Mouse (Mus musculus) midbrain, embryonic 14.5 days (tissue): Measurements from ENCODE around the gene Macrod1. TPM values are rescaled to one million over a fixed set of nuclear protein-coding genes. Genes with fewer than 3 reads are reported as not detected.

Source experiments
- ATAC-seq: fragments of 200-750 bp; cut with Nextera tagmentation; 2 replicates; pipeline ENCODE4 v1.8.0; 2017; ENCODE audit warnings: moderate number of reproducible peaks, moderate library complexity; ENCODE audit not compliant: low FRiP score, low TSS enrichment
- DNase-seq: peaks from one replicate; pipeline ENCODE4 v3.0.0-alpha.2; 2015
- H3K27ac ChIP-seq: fragments of 300-500 bp; sonication (generic); replicated peaks from 2 replicates; pipeline ENCODE4 v1.5.1; 2014; ENCODE audit warnings: mild to moderate bottlenecking, low read depth, low read length, moderate library complexity
- H3K27me3 ChIP-seq: fragments of 300-500 bp; sonication (generic); 2 replicates; pipeline ENCODE4 v1.6.1; 2014; ENCODE audit warnings: low read length, control low read depth, mixed read lengths; ENCODE audit not compliant: control insufficient read depth, insufficient read depth
- H3K36me3 ChIP-seq: fragments of 300-500 bp; sonication (generic); 2 replicates; pipeline ENCODE4 v1.6.1; 2014; ENCODE audit warnings: low read length, control low read depth; ENCODE audit not compliant: control insufficient read depth, insufficient read depth
- H3K4me1 ChIP-seq: fragments of 300-500 bp; sonication (generic); 2 replicates; pipeline ENCODE4 v1.6.1; 2014; ENCODE audit warnings: mild to moderate bottlenecking, antibody characterized with exemption, low read length, control low read depth; ENCODE audit not compliant: control insufficient read depth, insufficient read depth
- H3K4me2 ChIP-seq: fragments of 300-500 bp; sonication (generic); 2 replicates; pipeline ENCODE4 v1.6.1; 2014; ENCODE audit warnings: mild to moderate bottlenecking, low read length, moderate library complexity
- H3K4me3 ChIP-seq: fragments of 300-500 bp; sonication (generic); replicated peaks from 2 replicates; pipeline ENCODE4 v1.5.1; 2014; ENCODE audit warnings: low read depth, low read length
- H3K9ac ChIP-seq: fragments of 300-500 bp; sonication (generic); replicated peaks from 2 replicates; pipeline ENCODE4 v1.6.1; 2014; ENCODE audit warnings: mild to moderate bottlenecking, low read length, moderate library complexity
- H3K9me3 ChIP-seq: fragments of 300-500 bp; sonication (generic); 2 replicates; pipeline ENCODE4 v1.6.1; 2016; ENCODE audit warnings: low read length, control low read depth, mixed read lengths; ENCODE audit not compliant: control insufficient read depth
- WGBS: fragments of 180-500 bp; shearing (Covaris S2); extraction: QIAGEN DNeasy Blood & Tissue Kit; methylation state at CpG from one replicate; pipeline ENCODE4 v1.1.7; 2014; 5-methylcytosine and 5-hydroxymethylcytosine counted together
- polyA plus RNA-seq: library from polyadenylated mRNA; unstranded; fragments of >200 nt; fragmentation: Nextera tagmentation; extraction: Ambion mirVana; gene quantifications from 2 replicates; pipeline ENCODE4 v1.2.1, GENCODE M21; 2014

Gene Macrod1
- 3.4 and 3.9 TPM in 2 replicates for polyA plus RNA-seq

DNA sequence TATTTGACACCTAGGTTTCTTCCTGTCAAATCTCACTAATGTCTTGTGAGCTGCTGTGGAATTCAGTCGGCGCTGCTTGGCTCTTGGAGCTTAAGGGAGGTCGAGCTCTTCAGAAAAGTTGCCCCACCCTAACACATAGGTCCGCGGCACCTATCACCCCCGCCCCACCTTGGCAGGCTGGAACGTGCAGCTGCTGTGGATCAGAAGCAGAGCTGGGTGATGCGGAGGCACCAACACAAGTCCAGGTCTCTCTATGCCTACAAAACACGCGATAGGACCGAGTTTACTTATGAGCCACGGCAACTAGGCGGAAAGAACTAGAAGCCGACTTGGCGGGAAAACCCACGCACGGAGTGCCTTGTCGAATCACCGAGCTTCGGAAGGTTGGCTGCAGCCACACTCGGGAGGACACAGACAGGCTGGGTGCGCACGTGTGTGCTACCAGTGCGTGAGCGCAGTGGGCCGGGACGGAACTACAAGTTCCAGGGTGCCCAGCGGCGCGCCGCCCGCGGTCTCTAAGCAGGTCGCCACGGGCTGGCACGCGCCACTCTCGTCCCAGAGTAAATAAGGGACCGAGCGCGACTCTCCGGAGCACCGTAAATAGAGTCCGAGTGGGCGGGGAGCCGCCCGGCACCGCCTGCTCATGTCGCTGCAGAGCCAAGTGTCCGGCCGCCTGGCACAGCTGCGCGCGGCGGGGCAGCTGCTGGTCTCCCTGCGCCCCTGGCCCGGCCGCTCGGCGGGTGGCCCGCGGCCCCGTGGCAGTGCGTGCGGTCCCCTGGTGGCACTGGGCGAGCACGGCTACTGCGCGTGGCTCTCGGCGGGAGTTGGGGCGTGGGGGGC lies at the start of gene Macrod1:
TSS of gene Macrod1 (plus strand) at position 563 of the 840 bp plus-strand sequence.
- Histone ChIP-seq H3K4me2 (peak within 1 kb of the TSS; percentile 99), H3K27ac (no peak within 1 kb of the TSS), H3K4me1 (peaks cover 14% of the 10 kb centered on the region), H3K9me3 (no peaks in the 10 kb centered on the region), H3K9ac (peak within 1 kb of the TSS; percentile 60), H3K4me3 (peak within 1 kb of the TSS; percentile 64), H3K36me3 (no peaks in the 10 kb centered on the region), H3K27me3 (peaks cover 20% of the 10 kb centered on the region; the same call in 1 of the 2 replicates)
- WGBS = 1% methylated on average over 72 of the region's 72 CpGs
- ATAC-seq (peak; percentile 71), DNase-seq (peak; percentile 87)

DNA sequence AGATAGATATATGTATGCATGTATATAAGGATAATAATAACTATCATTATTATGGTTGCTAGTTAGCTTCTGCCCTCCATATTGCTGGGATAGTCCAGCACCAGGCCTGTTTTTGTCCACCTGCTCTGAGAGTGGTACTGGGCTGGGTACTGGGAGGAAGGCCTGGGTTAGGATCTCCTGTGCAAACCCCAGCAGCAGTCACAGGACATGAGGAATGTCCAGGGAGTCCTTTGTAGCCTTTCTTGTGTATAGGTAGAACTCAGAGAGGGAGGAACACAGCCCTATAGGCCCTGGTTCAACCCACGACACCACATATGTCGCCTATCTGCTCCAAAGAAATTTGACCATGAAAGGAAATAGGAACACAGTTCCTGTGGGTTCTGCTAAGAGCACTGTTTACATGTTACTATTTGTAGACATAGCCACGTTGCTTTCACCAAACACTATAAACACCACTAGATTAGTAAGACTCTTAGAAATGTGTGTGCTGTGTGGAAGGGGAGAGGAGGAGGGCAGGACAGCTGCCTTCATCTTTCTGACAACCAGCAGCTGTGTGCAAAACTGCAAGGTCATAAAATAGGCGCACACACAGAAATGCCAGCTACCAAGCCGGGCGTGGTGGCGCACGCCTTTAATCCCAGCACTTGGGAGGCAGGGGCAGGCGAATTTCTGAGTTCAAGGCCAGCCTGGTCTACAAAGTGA lies 49.6 kb upstream of the Macrod1 start:
- ATAC-seq (no peak), DNase-seq (no peak)
- H3K27me3 ChIP-seq = no peaks in the 10 kb centered on the region
- H3K36me3 ChIP-seq = no peaks in the 10 kb centered on the region
- H3K4me1 ChIP-seq = no peaks in the 10 kb centered on the region
- no peaks in the 10 kb centered on the region for H3K9me3 ChIP-seq
- H3K9ac ChIP-seq = no peak overlapping the region
- WGBS = 89% methylated on average over 9 of the region's 9 CpGs
- no peak overlapping the region for H3K4me3 ChIP-seq
- no peak overlapping the region for H3K4me2 ChIP-seq
- no peak overlapping the region for H3K27ac ChIP-seq

DNA sequence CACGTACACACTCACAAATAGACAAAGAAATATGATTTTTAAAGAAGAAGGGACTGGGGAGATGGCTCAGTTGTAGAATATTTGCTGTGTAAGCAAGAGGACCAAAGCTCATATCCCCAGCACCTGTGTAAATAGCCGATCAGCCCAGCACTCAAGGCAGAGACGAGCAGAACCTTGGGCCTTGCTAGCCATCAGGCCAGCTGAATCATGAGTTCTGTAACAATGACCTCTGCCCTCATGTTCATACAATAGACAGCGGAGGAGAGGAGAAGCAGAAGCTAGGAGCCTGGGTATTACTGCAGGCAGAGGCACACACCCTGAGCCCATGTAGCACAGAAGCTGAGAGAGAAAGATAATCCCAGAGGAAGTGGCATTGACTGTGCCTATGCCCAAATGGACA lies 44.2 kb upstream of the Macrod1 start:
- Histone ChIP-seq H3K9me3 (no peaks in the 10 kb centered on the region), H3K36me3 (0 out of 2 replicates have a peak, but pooled peaks cover under 1% of the 10 kb centered on the region), H3K4me1 (no peaks in the 10 kb centered on the region), H3K4me2 (no peak overlapping the region), H3K27ac (no peak overlapping the region), H3K9ac (no peak overlapping the region), H3K4me3 (no peak overlapping the region), H3K27me3 (no peaks in the 10 kb centered on the region)
- no peak for DNase-seq
- 81% methylated on average over 4 of the region's 4 CpGs for WGBS
- ATAC-seq = no peak

GRCm38 (mm10) chr19:7013984-7014383 lies 42.6 kb upstream of the Macrod1 start:
- WGBS = 86% methylated on average over 9 of the region's 9 CpGs
- no peak for DNase-seq
- H3K27me3 ChIP-seq = no peaks in the 10 kb centered on the region
- no peak for ATAC-seq
- no peaks in the 10 kb centered on the region for H3K9me3 ChIP-seq
- no peak overlapping the region for H3K4me2 ChIP-seq
- no peak overlapping the region for H3K27ac ChIP-seq
- no peaks in the 10 kb centered on the region for H3K4me1 ChIP-seq
- H3K4me3 ChIP-seq = no peak overlapping the region
- peaks cover 14% of the 10 kb centered on the region for H3K36me3 ChIP-seq
- H3K9ac ChIP-seq = no peak overlapping the region

DNA sequence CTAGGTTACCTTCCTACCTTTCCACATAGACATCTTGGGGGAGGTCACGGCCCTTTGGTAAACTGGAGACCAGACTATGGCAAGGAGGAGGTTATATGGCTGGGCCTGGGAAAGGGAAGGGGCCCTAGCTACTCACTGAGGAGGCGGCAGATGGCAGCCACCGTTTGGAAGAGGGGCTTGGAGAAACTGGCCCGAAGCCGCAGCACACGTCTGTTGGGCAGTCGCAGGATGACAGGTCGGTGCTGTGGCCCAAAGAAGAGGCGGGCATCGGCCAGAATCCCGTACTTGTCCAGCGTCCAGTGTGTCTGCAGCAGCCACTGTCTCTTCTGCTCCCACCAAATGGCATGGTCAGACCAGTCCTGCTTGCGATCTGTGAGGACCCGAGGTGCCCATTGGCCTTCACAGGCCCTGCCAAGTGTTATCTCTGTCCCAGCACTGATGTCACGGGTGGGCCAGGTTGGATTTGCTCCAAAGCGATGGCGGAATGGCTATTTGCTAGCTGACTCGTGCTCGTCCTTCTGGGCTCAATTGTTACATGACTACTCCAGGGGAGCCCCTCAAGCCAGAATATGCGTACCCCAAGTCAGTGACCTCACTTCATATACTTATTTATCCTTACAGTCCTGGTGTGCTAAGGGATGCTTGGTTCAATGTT lies 42.0 kb upstream of the Macrod1 start:
- H3K4me2 ChIP-seq = no peak overlapping the region
- WGBS = 91% methylated on average over 20 of the region's 20 CpGs
- DNase-seq (no peak), ATAC-seq (no peak)
- H3K4me1 ChIP-seq = no peaks in the 10 kb centered on the region
- H3K27ac ChIP-seq = no peak overlapping the region
- H3K9me3 ChIP-seq = no peaks in the 10 kb centered on the region
- H3K9ac ChIP-seq = no peak overlapping the region
- H3K36me3 ChIP-seq = peaks cover 21% of the 10 kb centered on the region
- no peak overlapping the region for H3K4me3 ChIP-seq
- H3K27me3 ChIP-seq = no peaks in the 10 kb centered on the region

- H3K9me3 ChIP-seq = no peaks in the 10 kb centered on the region
- no peak overlapping the region for H3K4me2 ChIP-seq
- no peaks in the 10 kb centered on the region for H3K27me3 ChIP-seq
- no peak overlapping the region for H3K9ac ChIP-seq
- H3K4me3 ChIP-seq = no peak overlapping the region
- DNase-seq (no peak), ATAC-seq (no peak)
- no peaks in the 10 kb centered on the region for H3K4me1 ChIP-seq
- peaks cover 52% of the 10 kb centered on the region for H3K36me3 ChIP-seq
- H3K27ac ChIP-seq = no peak overlapping the region
- WGBS = 88% methylated on average over 12 of the region's 12 CpGs
Measured at GRCm38 (mm10) chr19:7017541-7018457, 38.8 kb upstream of the Macrod1 start.

DNA sequence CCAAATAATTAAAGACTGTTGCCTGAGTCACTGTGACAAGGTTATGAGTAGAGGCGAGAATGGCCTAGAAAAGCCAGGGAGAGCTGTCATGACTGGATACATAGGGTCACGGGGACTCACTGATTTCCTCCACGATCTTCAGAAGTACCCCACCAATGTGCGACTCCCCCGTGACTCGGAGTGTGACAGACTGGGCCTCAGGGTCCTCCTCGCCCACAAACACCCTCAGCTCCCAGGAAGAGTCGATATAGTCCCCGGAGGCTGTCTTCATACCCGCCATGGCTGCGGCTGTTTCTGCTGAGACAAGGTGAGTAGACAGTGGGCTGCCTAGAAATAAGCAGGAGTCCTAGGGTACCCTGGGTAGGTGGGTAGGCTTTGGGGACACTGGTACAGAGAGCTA lies 38.1 kb upstream of the Macrod1 start:
- no peak for ATAC-seq
- 93% methylated on average over 11 of the region's 11 CpGs for WGBS
- no peak overlapping the region for H3K4me2 ChIP-seq
- H3K9ac ChIP-seq = no peak overlapping the region
- no peaks in the 10 kb centered on the region for H3K9me3 ChIP-seq
- no peaks in the 10 kb centered on the region for H3K27me3 ChIP-seq
- no peaks in the 10 kb centered on the region for H3K4me1 ChIP-seq
- H3K4me3 ChIP-seq = no peak overlapping the region
- peaks cover 60% of the 10 kb centered on the region for H3K36me3 ChIP-seq
- H3K27ac ChIP-seq = no peak overlapping the region
- no peak for DNase-seq

GRCm38 (mm10) chr19:7019191-7019590 lies 37.4 kb upstream of the Macrod1 start, which contains the start of gene Fermt3:
TSS of gene Fermt3 (minus strand) at chr19:7019469.
- H3K4me3 ChIP-seq = no peak within 1 kb of the TSS
- H3K9me3 ChIP-seq = no peaks in the 10 kb centered on the region
- no peaks in the 10 kb centered on the region for H3K27me3 ChIP-seq
- H3K27ac ChIP-seq = no peak within 1 kb of the TSS
- no peak for ATAC-seq
- no peak for DNase-seq
- peaks cover 66% of the 10 kb centered on the region for H3K36me3 ChIP-seq
- H3K4me2 ChIP-seq = no peak within 1 kb of the TSS
- H3K4me1 ChIP-seq = no peaks in the 10 kb centered on the region
- 90% methylated on average over 5 of the region's 5 CpGs for WGBS
- H3K9ac ChIP-seq = no peak within 1 kb of the TSS
